Mouse (Mus musculus) myocyte (in vitro differentiated cells): ENCODE data around the gene Fndc3b.

Source experiments
- E2F4 ChIP-seq: IDR thresholded peaks from one replicate; pipeline ENCODE4 v1.6.1; 2011; ENCODE audit warnings: mild to moderate bottlenecking, control low read depth, moderate library complexity; ENCODE audit not compliant: insufficient read depth
- MAX ChIP-seq: IDR thresholded peaks from one replicate; pipeline ENCODE4 v1.6.1; 2011; ENCODE audit warnings: low read depth, mild to moderate bottlenecking, control low read depth
- MYOD1 ChIP-seq, 3 experiments: IDR thresholded peaks; one replicate each; pipeline ENCODE4 v1.6.1; 2011; ENCODE audit warnings: control low read depth in 2 of 3, low read depth in 2 of 3, mild to moderate bottlenecking in 2 of 3, moderate library complexity in 1 of 3; ENCODE audit not compliant: insufficient read length in 2 of 3, control insufficient read depth in 1 of 3
- MYOG ChIP-seq, 3 experiments: IDR thresholded peaks; one replicate each; pipeline ENCODE4 v1.6.1; 2011; ENCODE audit warnings: control low read depth in 2 of 3, low read depth in 2 of 3, mild to moderate bottlenecking in 2 of 3; ENCODE audit not compliant: insufficient read length in 2 of 3, control insufficient read depth in 1 of 3, insufficient read depth in 1 of 3
- POLR2A ChIP-seq: IDR thresholded peaks from one replicate; pipeline ENCODE4 v1.6.1; 2011; ENCODE audit warnings: low read depth, mild to moderate bottlenecking, control low read depth, moderate library complexity; ENCODE audit not compliant: insufficient read length
- TCF12 ChIP-seq: IDR thresholded peaks from one replicate; pipeline ENCODE4 v1.6.1; 2011; ENCODE audit warnings: mild to moderate bottlenecking, control low read depth; ENCODE audit not compliant: poor library complexity, insufficient read depth, severe bottlenecking
- USF1 ChIP-seq: IDR thresholded peaks from one replicate; pipeline ENCODE4 v1.6.1; 2011; ENCODE audit warnings: low read depth, mild to moderate bottlenecking, control low read depth, moderate library complexity

DNA sequence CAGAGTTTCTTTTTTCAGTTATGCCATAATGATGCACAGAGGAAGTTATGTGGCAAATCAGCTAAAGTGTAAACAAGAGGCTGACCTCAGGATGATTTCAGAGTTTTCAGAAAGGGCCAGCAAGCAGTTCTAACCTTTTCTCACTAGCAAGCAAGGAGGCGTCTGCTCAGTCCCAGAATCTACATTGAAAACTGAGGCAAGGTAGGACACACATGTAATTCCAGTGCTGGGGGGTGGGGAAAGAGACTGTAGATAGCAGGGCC lies 93.9 kb downstream of the Fndc3b start:
- TF ChIP-seq POLR2A (no peak), MYOD1 (IDR thresholded peaks at IDR 0.05; ENCODE audit: control insufficient read depth in 1 of 3, insufficient read length in 2 of 3, low read depth in 2 of 3) (no peak), MAX (no peak), MYOG (IDR thresholded peaks at IDR 0.05; ENCODE audit: control insufficient read depth in 1 of 3, insufficient read depth in 1 of 3, insufficient read length in 2 of 3, low read depth in 2 of 3) (no peak), USF1 (no peak), E2F4 (no peak), TCF12 (no peak)
